Mouse (Mus musculus): ENCODE measurements at regions not wholly inside any gene's neighbourhood (a gene's known extent, or its start where the extent isn't known, plus 50 kb on each side); places are given as distances from the start of the nearest gene placed in this dataset.

DNA sequence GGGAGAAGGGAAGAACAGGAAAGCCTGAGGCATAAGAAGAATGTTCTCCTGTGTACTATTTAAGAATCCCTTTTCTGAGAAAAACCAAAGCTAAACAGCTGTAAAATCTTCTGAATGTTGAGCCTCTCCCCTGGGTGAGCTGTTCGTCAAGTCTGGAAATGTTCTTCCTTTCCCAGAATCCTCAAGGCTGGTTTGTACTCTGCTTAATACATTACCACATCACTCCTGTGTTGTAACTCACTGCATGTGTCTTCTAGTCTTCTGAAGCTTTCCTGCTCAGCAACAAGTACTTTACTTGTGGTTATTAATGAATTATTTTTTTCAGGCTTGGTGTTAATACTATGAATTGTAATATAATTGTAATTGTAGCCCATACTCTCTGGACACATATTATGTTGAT lies 65.4 kb upstream of the Ghr start:
- Histone ChIP-seq H3K9me3 (replicated peaks; ENCODE audit: low read length) (no peaks in the 10 kb centered on the region), H3K4me3 (replicated peaks; ENCODE audit: low read depth, low read length) (no peak overlapping the region), H3K4me2 (ENCODE audit: low read length) (no peak overlapping the region), H3K27me3 (ENCODE audit: insufficient read depth, low read length) (no peaks in the 10 kb centered on the region), H3K36me3 (ENCODE audit: insufficient read depth, low read length) (no peaks in the 10 kb centered on the region), H3K9ac (ENCODE audit: low read depth, low read length) (no peak overlapping the region), H3K27ac (no peak overlapping the region), H3K4me1 (replicated peaks; ENCODE audit: insufficient read depth, low read length) (no peaks in the 10 kb centered on the region)
- no peak for ATAC-seq (replicated peaks; ENCODE audit: low FRiP score, low read depth)
- DNase-seq (ENCODE audit: low spot score), result no peak
- WGBS, result 80% methylated on average over 1 of the region's 1 CpGs
- no peak for TF ChIP-seq CTCF (IDR thresholded peaks at IDR 0.05; ENCODE audit: low read depth)

DNA sequence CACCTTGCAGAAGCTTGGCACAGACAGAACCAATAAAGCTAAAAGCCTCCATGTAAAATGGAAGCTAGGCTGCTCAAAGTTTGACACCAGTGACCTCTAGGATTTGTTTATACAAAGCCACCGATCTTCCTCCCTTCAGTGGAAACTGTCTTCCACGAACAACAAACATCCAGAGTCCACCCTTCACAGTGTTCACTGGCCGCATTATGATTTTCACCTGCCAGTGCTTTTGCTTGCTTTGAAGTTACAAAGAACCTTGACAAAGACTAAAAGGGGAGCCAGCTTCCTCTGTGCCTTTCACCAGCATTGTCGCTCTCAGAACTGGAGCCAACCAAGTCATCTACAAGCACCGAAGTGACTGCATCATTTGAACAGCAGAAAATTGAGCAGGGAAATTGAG lies 56.8 kb upstream of the Ghr start:
- H3K27me3 ChIP-seq (ENCODE audit: insufficient read depth, low read length), result no peaks in the 10 kb centered on the region
- H3K36me3 ChIP-seq (ENCODE audit: insufficient read depth, low read length), result no peaks in the 10 kb centered on the region
- no peaks in the 10 kb centered on the region for H3K9me3 ChIP-seq (replicated peaks; ENCODE audit: low read length)
- no peak overlapping the region for H3K9ac ChIP-seq (ENCODE audit: low read depth, low read length)
- no peak overlapping the region for H3K4me3 ChIP-seq (replicated peaks; ENCODE audit: low read depth, low read length)
- no peak overlapping the region for H3K27ac ChIP-seq
- TF ChIP-seq CTCF (IDR thresholded peaks at IDR 0.05; ENCODE audit: low read depth), result no peak
- no peaks in the 10 kb centered on the region for H3K4me1 ChIP-seq (replicated peaks; ENCODE audit: insufficient read depth, low read length)
- no peak overlapping the region for H3K4me2 ChIP-seq (ENCODE audit: low read length)
- ATAC-seq (replicated peaks; ENCODE audit: low FRiP score, low read depth), result no peak
- DNase-seq (ENCODE audit: low spot score), result no peak
- 59% methylated on average over 5 of the region's 5 CpGs for WGBS
